Mouse (Mus musculus) bone marrow, adult 2 months (tissue): Measurements from ENCODE around the gene Mucl3.

Experiments used
- CTCF ChIP-seq: fragments of 200-500 bp; IDR thresholded peaks from 2 replicates; pipeline ENCODE4 v1.5.1; 2011; ENCODE audit warnings: low read length, control low read depth; ENCODE audit not compliant: control insufficient read depth, insufficient read depth
- POLR2A ChIP-seq: fragments of 200-500 bp; IDR thresholded peaks from 2 replicates; pipeline ENCODE4 v1.6.1; 2011; ENCODE audit warnings: low read depth, mild to moderate bottlenecking, control low read depth, low read length, borderline replicate concordance; ENCODE audit not compliant: control insufficient read depth

GRCm38 (mm10) chr17:35680591-35680990 is 37.1 kb upstream of the Mucl3 start:
- no peak for TF ChIP-seq POLR2A
- TF ChIP-seq CTCF = no peak
